Mouse (Mus musculus) kidney, adult 10 weeks (tissue): ENCODE measurements around the gene Gpr165. TPM values are rescaled to one million over a fixed set of nuclear protein-coding genes. Genes with fewer than 3 reads are reported as not detected.

Experiments
- polyA plus RNA-seq: library from polyadenylated mRNA; stranded (reverse); fragments of 350-450 nt; fragmentation: Illumina TruSeq; extraction: RNeasy Lipid Tissue Mini Kit (QIAGEN cat#74804); gene quantifications from one replicate; pipeline ENCODE4 v1.2.3, GENCODE M21; 2014; ENCODE audit warnings: low read depth, low replicate concordance

Gpr165 gene
- not detected for polyA plus RNA-seq

GRCm38 (mm10) chrX:96712907-96713774 is at the start of gene Gpr165:
TSS of gene Gpr165 (plus strand) at chrX:96713441.

